Comparison of ENCODE assay signal across 35 mouse cellular contexts in genomic region chr2:171388936-171389335, GRCm38 (mm10).
"Had no signal": no experiment of that assay in that cellular context is flagged by ENCODE, and none has a peak within 500 bp of the region (broad histone marks: within the 10 kb centered on the region; RNA-seq: fewer than 3 reads in every experiment).

No protein-coding gene starts in this region.

- H3K4me2 ChIP-seq: heart, embryonic 11.5 days; heart, embryonic 12.5 days; heart, embryonic 13.5 days; heart, embryonic 15.5 days; hindbrain, embryonic 12.5 days; hindbrain, embryonic 13.5 days; hindbrain, embryonic 14.5 days; hindbrain, embryonic 15.5 days; intestine, embryonic 15.5 days; kidney, embryonic 15.5 days had no signal

- H3K27ac ChIP-seq: heart, embryonic 10.5 days; heart, embryonic 13.5 days; heart, embryonic 15.5 days; hindbrain, embryonic 10.5 days; hindbrain, embryonic 12.5 days; hindbrain, embryonic 13.5 days; hindbrain, embryonic 14.5 days; hindbrain, embryonic 15.5 days; hindbrain, postnatal 0 days; intestine, embryonic 15.5 days; kidney, embryonic 15.5 days; kidney, postnatal 0 days; layer of hippocampus, adult 2 months had no signal

- H3K4me3 ChIP-seq: heart, embryonic 10.5 days; heart, embryonic 12.5 days; heart, embryonic 13.5 days; heart, embryonic 15.5 days; hindbrain, embryonic 10.5 days; hindbrain, embryonic 12.5 days; hindbrain, embryonic 13.5 days; hindbrain, embryonic 15.5 days; intestine, embryonic 15.5 days; kidney, embryonic 15.5 days; layer of hippocampus, adult 2 months had no signal

- H3K36me3 ChIP-seq: heart, embryonic 10.5 days; heart, embryonic 12.5 days; heart, embryonic 13.5 days; heart, embryonic 15.5 days; hindbrain, embryonic 10.5 days; hindbrain, embryonic 12.5 days; hindbrain, embryonic 13.5 days; hindbrain, embryonic 15.5 days; intestine, embryonic 15.5 days; kidney, embryonic 15.5 days had no signal

- DNase-seq: heart, postnatal 10 days; heart, postnatal 14 days; heart, postnatal 36 days; heart, postnatal 4 days; kidney, adult 11 months; kidney, adult 18-20 months; kidney, adult 2 months; kidney, adult 8-10 months; kidney, adult 9 months; kidney, postnatal 10 days; kidney, postnatal 14 days; kidney, postnatal 25 days; kidney, postnatal 36 days; kidney, postnatal 4 days; layer of hippocampus, adult 9-11 months; layer of hippocampus, postnatal 36 days had no signal

- H3K9me3 ChIP-seq: heart, embryonic 10.5 days; heart, embryonic 12.5 days; heart, embryonic 15.5 days; hindbrain, embryonic 12.5 days; kidney, embryonic 15.5 days had no signal

- H3K4me1 ChIP-seq: heart, embryonic 10.5 days; heart, embryonic 12.5 days; heart, embryonic 13.5 days; heart, embryonic 15.5 days; hindbrain, embryonic 10.5 days; hindbrain, embryonic 12.5 days; hindbrain, embryonic 13.5 days; hindbrain, embryonic 15.5 days; intestine, embryonic 15.5 days; kidney, embryonic 15.5 days had no signal

- ATAC-seq: hindbrain, embryonic 16.5 days; hindbrain, postnatal 0 days; inflammation-experienced regulatory T-cells, adult 6 months; intestine, embryonic 15.5 days; intestine, embryonic 16.5 days; intestine, postnatal 0 days had no signal

- H3K9ac ChIP-seq: heart, embryonic 12.5 days; heart, embryonic 13.5 days; heart, embryonic 15.5 days; hindbrain, embryonic 12.5 days; hindbrain, embryonic 13.5 days; hindbrain, embryonic 14.5 days; hindbrain, embryonic 15.5 days; intestine, embryonic 15.5 days; kidney, embryonic 15.5 days had no signal

- H3K27me3 ChIP-seq: heart, embryonic 12.5 days; heart, embryonic 13.5 days; heart, embryonic 15.5 days; hindbrain, embryonic 12.5 days; hindbrain, embryonic 13.5 days; hindbrain, embryonic 15.5 days; intestine, embryonic 15.5 days; kidney, embryonic 15.5 days had no signal
